Mouse (Mus musculus) olfactory bulb, adult 2 months (tissue): Measurements from ENCODE around the gene Cacna1e. TPM values are rescaled to one million over a fixed set of nuclear protein-coding genes. Genes with fewer than 3 reads are reported as not detected.

Experiments
- H3K27ac ChIP-seq: fragments of 200-500 bp; 2 replicates; pipeline ENCODE4 v1.5.1; 2012; ENCODE audit warnings: low read depth, low read length; ENCODE audit not compliant: insufficient read depth
- H3K4me1 ChIP-seq: fragments of 200-500 bp; 2 replicates; pipeline ENCODE4 v1.6.1; 2012; ENCODE audit warnings: low read length; ENCODE audit not compliant: control insufficient read depth, insufficient read depth
- H3K4me3 ChIP-seq: fragments of 200-500 bp; 2 replicates; pipeline ENCODE4 v1.5.1; 2012; ENCODE audit warnings: mild to moderate bottlenecking, low read depth, low read length, moderate library complexity; ENCODE audit not compliant: insufficient read depth
- CTCF ChIP-seq: fragments of 200-500 bp; IDR thresholded peaks from 2 replicates; pipeline ENCODE4 v1.5.1; 2012; ENCODE audit warnings: low read depth, mild to moderate bottlenecking, low read length, moderate library complexity; ENCODE audit not compliant: insufficient read depth
- POLR2A ChIP-seq: fragments of 200-500 bp; IDR thresholded peaks from 2 replicates; pipeline ENCODE4 v1.6.1; 2012; ENCODE audit warnings: mild to moderate bottlenecking, low read depth, low read length, moderate library complexity; ENCODE audit not compliant: insufficient read depth
- WGBS: fragments of 180-500 bp; shearing (Covaris S2); methylation state at CpG from one replicate; pipeline ENCODE4 v1.1.7; 2018; 5-methylcytosine and 5-hydroxymethylcytosine counted together
- polyA plus RNA-seq: library from polyadenylated mRNA; stranded (reverse); fragments of >200 nt; gene quantifications from 2 replicates; pipeline ENCODE4 v1.2.4, GENCODE M21; 2012; ENCODE audit warnings: low replicate concordance; ENCODE audit not compliant: missing spikeins, insufficient read depth, insufficient read length

Gene Cacna1e
- polyA plus RNA-seq, 1 experiment = not detected

DNA sequence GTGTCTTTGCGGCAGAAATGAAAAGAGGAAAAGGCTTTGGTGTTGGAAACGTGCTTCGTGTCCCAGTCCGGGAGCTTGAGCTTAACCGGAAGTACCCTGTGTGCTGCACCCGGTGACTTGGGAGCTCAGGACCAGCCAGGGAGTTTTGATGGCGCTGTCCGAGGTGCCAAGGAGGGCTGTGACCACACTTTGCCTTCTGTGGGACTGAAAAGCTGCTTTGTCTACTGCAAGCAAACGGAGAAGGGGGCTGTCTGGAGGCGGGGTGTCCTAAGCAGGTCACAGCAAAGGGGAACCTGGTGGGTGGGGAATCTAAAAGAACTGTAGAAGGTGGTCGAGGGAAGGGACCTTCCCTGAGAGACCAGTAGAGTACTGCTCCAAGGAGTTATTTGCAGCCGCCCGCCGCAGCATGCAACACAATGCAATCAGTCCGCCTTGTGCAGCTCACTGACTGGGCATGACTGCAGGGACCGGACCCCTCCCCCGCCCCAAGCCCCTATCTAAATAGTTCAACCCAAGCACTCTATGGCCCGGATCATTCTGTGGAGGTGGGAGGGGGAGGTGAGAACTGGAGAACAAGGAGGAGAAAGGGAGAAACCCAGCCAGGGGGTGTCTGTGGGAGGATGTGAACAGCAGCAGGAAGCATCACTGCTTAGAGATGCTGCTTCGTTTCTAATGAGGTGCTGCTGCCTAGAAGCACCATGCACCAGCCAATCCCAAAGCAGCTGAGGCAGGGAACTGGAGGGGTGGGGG, 160.6 kb downstream of the Cacna1e start:
- Histone ChIP-seq H3K27ac (peak overlapping the region; percentile 71; the same call in 1 of the 2 replicates), H3K4me3 (peak overlapping the region; percentile 73), H3K4me1 (peaks cover 9% of the 10 kb centered on the region)
- TF ChIP-seq CTCF = no peak
- TF ChIP-seq POLR2A = 0 out of 2 replicates have a peak, but pooled peaks have one; percentile 29
- 4% methylated on average over 19 of the region's 19 CpGs for WGBS

DNA sequence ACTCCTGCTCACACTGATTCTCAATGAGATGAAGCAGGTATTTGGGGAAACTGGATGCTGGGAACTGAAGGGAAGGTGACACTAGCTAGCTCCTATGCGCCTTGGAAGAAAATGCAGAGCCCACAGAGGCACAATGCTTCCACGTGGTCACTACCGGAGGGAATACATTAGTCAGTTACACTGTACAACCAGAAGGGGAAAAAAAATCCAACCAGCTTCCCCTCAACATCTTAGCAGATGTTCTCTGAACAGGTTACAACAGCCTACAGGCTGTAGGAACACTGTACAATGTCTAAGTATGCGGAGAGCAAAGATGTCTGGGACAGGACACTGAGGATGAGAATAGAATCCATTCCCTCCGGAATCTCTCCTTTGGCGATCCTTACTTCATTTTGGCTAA, 161.2 kb downstream of the Cacna1e start:
- WGBS = 17% methylated on average over 6 of the region's 6 CpGs
- H3K27ac ChIP-seq = peak overlapping the region; percentile 71; the same call in 1 of the 2 replicates
- H3K4me3 ChIP-seq = peak overlapping the region; percentile 73
- H3K4me1 ChIP-seq = peaks cover 9% of the 10 kb centered on the region
- TF ChIP-seq POLR2A (no peak), CTCF (no peak)

DNA sequence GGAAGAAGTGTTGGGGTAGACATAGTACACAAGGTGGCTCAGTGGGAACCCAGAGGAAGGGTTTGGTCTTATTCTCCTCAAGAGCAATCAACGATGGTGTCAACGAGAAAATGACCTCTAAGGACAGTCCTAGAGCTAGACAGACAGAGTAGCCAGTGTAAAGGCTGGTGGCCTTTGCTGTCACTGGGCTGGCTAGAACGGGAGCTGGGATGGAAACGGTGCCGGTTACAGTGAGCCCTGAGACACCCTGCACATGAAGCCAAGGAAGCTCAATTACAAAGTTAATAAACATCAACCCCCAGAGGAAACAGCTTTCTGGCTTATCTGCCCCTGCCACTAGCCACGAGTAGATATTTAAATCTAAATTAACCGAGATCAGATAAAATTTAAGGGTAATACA, 168.7 kb downstream of the Cacna1e start:
- no peak overlapping the region for H3K4me3 ChIP-seq
- TF ChIP-seq POLR2A = no peak
- TF ChIP-seq CTCF = no peak
- H3K27ac ChIP-seq = no peak overlapping the region
- peaks cover 4% of the 10 kb centered on the region for H3K4me1 ChIP-seq
- 77% methylated on average over 7 of the region's 7 CpGs for WGBS

DNA sequence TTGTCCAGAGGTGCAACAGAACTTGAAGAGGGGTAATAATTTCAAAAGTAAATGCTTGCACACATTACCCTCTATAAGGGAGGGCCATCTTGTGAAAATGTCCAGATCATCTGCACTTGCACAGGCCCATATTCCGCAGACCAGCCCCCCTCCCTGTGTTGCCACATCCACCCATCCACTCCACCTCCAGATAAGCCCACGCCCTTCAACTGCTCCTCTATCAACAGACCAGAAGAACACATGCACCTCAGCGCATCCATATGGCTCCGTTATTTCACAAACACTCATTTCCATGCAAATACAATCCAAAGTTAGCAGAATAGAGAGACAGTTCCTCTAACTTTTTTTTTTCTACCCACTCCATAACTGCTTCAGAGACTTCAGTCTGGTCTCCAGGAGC, 171.6 kb downstream of the Cacna1e start:
- H3K4me3 ChIP-seq = no peak overlapping the region
- no peak for TF ChIP-seq CTCF
- no peak for TF ChIP-seq POLR2A
- H3K4me1 ChIP-seq = peaks cover 2% of the 10 kb centered on the region; the same call in 1 of the 2 replicates
- 92% methylated on average over 4 of the region's 4 CpGs for WGBS
- no peak overlapping the region for H3K27ac ChIP-seq

DNA sequence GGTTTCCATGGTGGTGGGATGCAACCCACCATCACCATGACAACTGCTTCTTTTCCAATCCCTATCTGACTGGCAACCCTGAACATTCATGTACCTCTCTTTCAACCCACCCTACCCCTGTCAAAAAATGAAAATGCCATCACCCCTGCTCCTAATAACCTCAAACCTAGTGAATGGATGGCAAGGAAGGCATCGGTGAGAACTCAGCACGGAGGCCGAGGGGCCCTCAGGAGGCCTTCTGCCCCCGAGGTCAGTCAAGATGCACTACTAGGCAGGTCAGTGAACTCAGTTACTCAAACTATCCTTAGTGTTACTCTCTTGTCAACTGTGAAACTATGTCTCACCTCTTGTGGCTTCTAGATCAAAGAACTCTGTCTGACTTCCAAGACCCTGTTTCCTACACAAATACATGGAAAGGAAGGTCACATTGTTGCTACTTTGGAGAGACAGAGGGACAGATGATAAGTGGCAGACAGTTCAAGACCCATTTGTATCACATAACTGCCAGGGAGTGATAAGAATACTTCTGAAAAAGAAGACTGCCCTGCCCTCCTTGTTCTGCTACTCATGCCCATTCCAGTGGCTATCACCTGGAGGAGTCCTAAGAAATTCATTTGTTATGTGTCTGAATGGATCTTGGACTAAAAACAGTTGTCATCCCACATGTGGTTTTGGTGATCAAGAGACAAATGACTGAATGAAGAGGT, 176.6 kb downstream of the Cacna1e start:
- Histone ChIP-seq H3K4me3 (no peak overlapping the region), H3K27ac (no peak overlapping the region), H3K4me1 (peaks cover 27% of the 10 kb centered on the region)
- 96% methylated on average over 4 of the region's 4 CpGs for WGBS
- TF ChIP-seq POLR2A (no peak), CTCF (no peak)

DNA sequence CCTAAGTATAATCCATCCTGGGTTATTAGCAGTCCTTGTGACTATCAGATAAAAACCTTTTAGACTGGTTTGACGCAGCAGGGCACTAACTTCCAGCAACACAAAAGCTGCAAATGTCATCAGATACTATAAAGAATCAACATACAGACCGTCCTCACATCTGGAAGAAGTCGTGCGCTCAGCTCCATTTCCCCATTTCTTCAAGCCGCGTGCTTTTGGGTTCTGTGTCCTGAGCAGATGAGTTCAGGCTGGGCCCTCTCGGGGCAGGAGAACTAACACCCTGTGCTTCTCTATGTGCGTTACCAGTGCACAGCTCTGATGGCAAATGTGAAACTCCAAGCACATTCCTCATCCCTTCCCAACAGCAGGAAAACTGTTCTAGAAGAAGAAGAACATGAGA, 177.3 kb downstream of the Cacna1e start:
- WGBS = 84% methylated on average over 8 of the region's 8 CpGs
- Histone ChIP-seq H3K4me3 (no peak overlapping the region), H3K27ac (no peak overlapping the region), H3K4me1 (peaks cover 33% of the 10 kb centered on the region)
- TF ChIP-seq POLR2A (no peak), CTCF (no peak)

DNA sequence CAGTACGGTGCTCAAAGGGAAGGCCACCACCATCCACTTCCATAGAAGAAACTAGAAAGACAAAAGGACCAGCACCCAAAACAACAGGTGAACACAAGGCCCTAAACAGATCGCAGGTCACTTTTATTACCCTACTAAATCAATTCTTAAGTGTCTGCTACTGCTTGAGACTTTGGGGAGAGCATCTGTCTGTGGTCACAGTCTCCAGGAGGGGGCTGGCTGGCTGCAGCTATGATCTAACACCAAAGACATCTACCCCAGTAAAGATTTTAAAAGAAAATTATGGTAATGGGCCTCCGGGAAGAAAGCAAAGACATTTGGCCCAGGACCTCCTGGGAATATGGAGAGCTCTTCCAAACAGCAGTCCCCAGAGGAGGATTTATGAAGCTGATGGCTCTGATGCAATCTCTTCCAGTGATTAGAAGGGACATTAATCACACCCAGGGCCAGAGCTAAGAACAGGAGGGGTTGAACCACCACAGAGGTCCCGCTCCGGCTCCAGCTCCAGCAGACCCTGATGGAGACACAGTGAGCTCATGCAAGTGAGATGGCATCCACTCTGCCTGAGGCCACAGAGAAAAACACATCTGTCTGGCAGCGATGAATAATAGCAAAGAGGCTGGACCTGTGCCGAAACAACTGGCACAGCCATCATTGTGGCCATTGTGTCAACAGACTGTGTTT, 178.3 kb downstream of the Cacna1e start:
- Histone ChIP-seq H3K4me1 (peaks cover 33% of the 10 kb centered on the region), H3K27ac (no peak overlapping the region), H3K4me3 (no peak overlapping the region)
- no peak for TF ChIP-seq POLR2A
- TF ChIP-seq CTCF = no peak
- WGBS = 85% methylated on average over 7 of the region's 7 CpGs

DNA sequence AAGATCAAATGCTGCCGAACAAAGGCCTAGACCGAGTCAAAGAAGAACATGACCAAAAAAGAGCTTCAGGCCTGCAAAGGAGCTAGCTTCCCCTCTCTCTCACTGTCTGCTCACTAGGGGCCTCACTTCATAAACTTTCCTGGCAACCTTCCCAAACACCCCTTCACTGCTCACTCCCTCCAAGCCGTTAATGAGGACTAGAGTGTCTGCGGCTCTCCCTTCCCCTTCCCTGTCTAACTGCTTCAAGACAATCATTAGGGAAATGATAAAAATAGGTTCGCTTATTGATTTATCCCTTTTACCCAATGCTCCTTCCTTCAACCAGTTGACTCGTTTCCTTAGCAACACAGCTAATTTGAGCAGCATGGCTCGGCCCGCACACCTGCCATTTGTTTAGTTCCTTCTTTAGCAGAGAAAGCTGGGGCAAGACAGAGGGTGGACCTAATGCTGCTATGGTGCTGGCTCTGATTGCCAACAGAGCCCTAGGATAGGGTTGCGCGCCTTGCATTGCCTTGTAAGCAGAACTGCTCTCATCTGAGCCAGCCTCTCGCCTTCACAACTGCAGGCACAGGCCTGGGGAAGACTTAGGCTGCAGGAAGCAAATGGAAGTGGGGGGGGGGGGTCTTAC, 179.6 kb downstream of the Cacna1e start:
- Histone ChIP-seq H3K4me1 (peaks cover 33% of the 10 kb centered on the region), H3K27ac (peak overlapping the region; percentile 37), H3K4me3 (no peak overlapping the region)
- no peak for TF ChIP-seq CTCF
- no peak for TF ChIP-seq POLR2A
- WGBS = 38% methylated on average over 11 of the region's 11 CpGs
